23 mouse cellular contexts compared by ENCODE assay signal in the genomic region with DNA sequence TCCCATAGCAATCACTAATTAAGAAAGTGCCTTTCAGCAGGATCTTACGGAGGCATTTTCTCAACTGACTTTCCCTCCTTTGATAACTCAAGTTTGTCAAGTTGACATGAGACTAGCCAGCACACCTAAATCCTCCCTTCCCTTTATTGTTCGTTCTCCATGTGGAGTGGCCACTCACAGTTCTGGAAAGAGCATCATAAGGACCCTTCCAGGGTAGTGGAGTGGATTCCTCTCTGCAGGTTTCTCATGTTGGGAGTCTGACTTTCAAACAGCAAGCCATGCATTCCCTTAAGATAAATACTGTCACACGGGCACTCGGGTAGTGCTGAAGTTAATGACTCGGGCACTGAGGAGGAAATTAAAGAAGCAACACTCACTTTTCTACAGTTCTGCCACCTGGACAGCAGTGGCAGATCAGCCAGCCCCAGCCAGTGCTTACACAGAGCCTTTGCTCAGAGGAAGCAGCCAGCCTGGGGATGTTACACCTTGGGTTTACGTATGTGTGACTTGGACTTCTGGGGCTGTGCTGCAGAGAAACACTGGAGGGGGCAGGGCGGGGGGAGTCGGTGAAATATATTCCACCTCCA.
A peak's percentile ranks its signal among the peaks of the same experiment; 100 is the strongest.
DNase-seq lines count a peak whose midpoint lies in the region; ATAC-seq and TF ChIP-seq lines count a peak whose summit lies in the region.
"Had no signal": no experiment of that assay in that cellular context is flagged by ENCODE, and none has a peak within 500 bp of the region (broad histone marks: within the 10 kb centered on the region; RNA-seq: fewer than 3 reads in every experiment).

No protein-coding gene starts in this region.

- peak; percentile 78 for ATAC-seq in kidney, embryonic 16.5 days (ENCODE audit: low FRiP score, low TSS enrichment)
- peak; percentile 79 for ATAC-seq in lung, embryonic 16.5 days (ENCODE audit: low read depth)
- ATAC-seq: forebrain, embryonic 14.5 days had no signal

- H3K27me3 ChIP-seq in kidney, embryonic 16.5 days (ENCODE audit: insufficient read depth, low read length), result no peaks in the 10 kb centered on the region
- H3K27me3 ChIP-seq in lung, embryonic 16.5 days (ENCODE audit: control insufficient read depth, insufficient read depth, low read depth, low read length), result no peaks in the 10 kb centered on the region
- H3K27me3 ChIP-seq: embryonic facial prominence, embryonic 15.5 days; hindbrain, embryonic 12.5 days had no signal

- no peak overlapping the region for H3K9ac ChIP-seq in kidney, embryonic 16.5 days (replicated peaks; ENCODE audit: low read length)
- H3K9ac ChIP-seq in lung, embryonic 16.5 days (ENCODE audit: low read length), result no peak overlapping the region
- H3K9ac ChIP-seq: embryonic facial prominence, embryonic 15.5 days; hindbrain, embryonic 12.5 days had no signal

- H3K4me3 ChIP-seq in kidney, embryonic 16.5 days (ENCODE audit: low read length), result no peak overlapping the region
- H3K4me3 ChIP-seq in lung, adult 2 months (replicated peaks; ENCODE audit: extremely low read depth, low read depth, low read length), result no peak overlapping the region
- no peak overlapping the region for H3K4me3 ChIP-seq in lung, embryonic 16.5 days (ENCODE audit: low read length)
- H3K4me3 ChIP-seq: embryonic facial prominence, embryonic 15.5 days; erythroblast, embryonic 14.5 days; forebrain, embryonic 10.5 days; heart, embryonic 10.5 days; hindbrain, embryonic 12.5 days had no signal

- DNase-seq in kidney, postnatal 10 days, result no peak
- peak; percentile 18 for DNase-seq in lung, adult 2 months
- peak; percentile 44 for DNase-seq in lung, postnatal 25 days (ENCODE audit: low spot score)
- no peak for DNase-seq in embryo, embryonic 11 days
- DNase-seq in right cerebral cortex, postnatal 25 days, result no peak
- no peak for DNase-seq in heart, adult 9 months (ENCODE audit: low spot score in 2 of 2)
- DNase-seq: adrenal gland, adult 2 months; adrenal gland, postnatal 25 days; cerebellum, adult 18-20 months; cerebellum, adult 9-11 months; cerebellum, postnatal 36 days; gastrocnemius, postnatal 36 days; heart, adult 11 months; heart, postnatal 10 days; heart, postnatal 4 days had no signal

- 30% methylated on average over 8 of the region's 8 CpGs for WGBS in kidney, embryonic 16.5 days
- 58% methylated on average over 8 of the region's 8 CpGs for WGBS in lung, adult 2 months
- WGBS in lung, embryonic 16.5 days, result 41% methylated on average over 8 of the region's 8 CpGs

- H3K27ac ChIP-seq in kidney, embryonic 16.5 days (ENCODE audit: low read length), result no peak overlapping the region
- no peak overlapping the region for H3K27ac ChIP-seq in lung, embryonic 16.5 days (ENCODE audit: low read length)
- H3K27ac ChIP-seq: embryonic facial prominence, embryonic 15.5 days; forebrain, embryonic 10.5 days; heart, embryonic 10.5 days; hindbrain, embryonic 12.5 days had no signal

- no peaks in the 10 kb centered on the region for H3K9me3 ChIP-seq in kidney, embryonic 16.5 days (ENCODE audit: low read length)
- no peaks in the 10 kb centered on the region for H3K9me3 ChIP-seq in lung, embryonic 16.5 days (ENCODE audit: control insufficient read depth, low read length)
- H3K9me3 ChIP-seq: embryonic facial prominence, embryonic 15.5 days; forebrain, embryonic 10.5 days; heart, embryonic 10.5 days; hindbrain, embryonic 12.5 days had no signal

- no peak for TF ChIP-seq POLR2A in lung, adult 2 months (IDR thresholded peaks at IDR 0.05; ENCODE audit: borderline replicate concordance, extremely low read depth, low read depth, low read length)

- TF ChIP-seq CTCF in lung, adult 2 months (IDR thresholded peaks at IDR 0.05; ENCODE audit: insufficient read depth, low read length), result no peak

- peaks cover 11% of the 10 kb centered on the region; the same call in 1 of the 2 replicates for H3K4me1 ChIP-seq in kidney, embryonic 16.5 days (ENCODE audit: insufficient read depth, low read length)
- H3K4me1 ChIP-seq in lung, adult 2 months (ENCODE audit: control insufficient read depth, insufficient read depth, low read length), result no peaks in the 10 kb centered on the region
- peaks cover 4% of the 10 kb centered on the region for H3K4me1 ChIP-seq in lung, embryonic 16.5 days (replicated peaks; ENCODE audit: control insufficient read depth, insufficient read depth, low read length)
- H3K4me1 ChIP-seq: forebrain, embryonic 10.5 days; heart, embryonic 10.5 days had no signal

- H3K36me3 ChIP-seq in kidney, embryonic 16.5 days (ENCODE audit: insufficient read depth, low read length), result no peaks in the 10 kb centered on the region
- no peaks in the 10 kb centered on the region for H3K36me3 ChIP-seq in lung, embryonic 16.5 days (ENCODE audit: control insufficient read depth, insufficient read depth, low read length)
- H3K36me3 ChIP-seq: embryonic facial prominence, embryonic 15.5 days; forebrain, embryonic 10.5 days; heart, embryonic 10.5 days; hindbrain, embryonic 12.5 days had no signal

- H3K4me2 ChIP-seq in kidney, embryonic 16.5 days (replicated peaks; ENCODE audit: low read depth, low read length), result no peak overlapping the region; the same call in 1 of the 2 replicates
- H3K4me2 ChIP-seq in lung, embryonic 16.5 days (ENCODE audit: low read depth, low read length), result no peak overlapping the region
- H3K4me2 ChIP-seq: embryonic facial prominence, embryonic 15.5 days; hindbrain, embryonic 12.5 days had no signal

Comparison
In these comparisons a context has a peak if more than half of its experiments do, and no peak if none do; other contexts are left out.
1. DNase-seq: peak in lung, adult 2 months (single experiment) and lung, postnatal 25 days (single experiment); none in kidney, postnatal 10 days (single experiment), embryo, embryonic 11 days (single experiment), right cerebral cortex, postnatal 25 days (single experiment) and heart, adult 9 months (0 of 2).